Mouse (Mus musculus) liver, embryonic 13.5 days (tissue): ENCODE data around the gene Mvb12b. TPM values are rescaled to one million over a fixed set of nuclear protein-coding genes. Genes with fewer than 3 reads are reported as not detected.

ENCODE experiments used
- ATAC-seq: fragments of 200-750 bp; cut with Nextera tagmentation; 2 replicates; pipeline ENCODE4 v1.8.0; 2017; ENCODE audit warnings: low read depth, mild to moderate bottlenecking, moderate number of reproducible peaks, moderate library complexity
- DNase-seq: peaks from one replicate; pipeline ENCODE4 v3.0.0; 2022
- H3K27ac ChIP-seq: fragments of 300-500 bp; sonication (generic); 2 replicates; pipeline ENCODE4 v1.5.1; 2015; ENCODE audit warnings: moderate library complexity, mild to moderate bottlenecking, inconsistent platforms
- H3K27me3 ChIP-seq: fragments of 300-500 bp; sonication (generic); 2 replicates; pipeline ENCODE4 v1.6.1; 2015; ENCODE audit warnings: mild to moderate bottlenecking, inconsistent platforms
- H3K36me3 ChIP-seq: fragments of 300-500 bp; sonication (generic); 2 replicates; pipeline ENCODE4 v1.6.1; 2015; ENCODE audit warnings: mild to moderate bottlenecking, inconsistent platforms
- H3K4me1 ChIP-seq: fragments of 300-500 bp; sonication (generic); replicated peaks from 2 replicates; pipeline ENCODE4 v1.6.1; 2015; ENCODE audit warnings: inconsistent platforms
- H3K4me2 ChIP-seq: fragments of 300-500 bp; sonication (generic); 2 replicates; pipeline ENCODE4 v1.6.1; 2015; ENCODE audit warnings: inconsistent platforms, mild to moderate bottlenecking, moderate library complexity
- H3K4me3 ChIP-seq: fragments of 300-500 bp; sonication (generic); replicated peaks from 2 replicates; pipeline ENCODE4 v1.5.1; 2015; ENCODE audit warnings: mild to moderate bottlenecking, inconsistent platforms
- H3K9ac ChIP-seq: fragments of 300-500 bp; sonication (generic); 2 replicates; pipeline ENCODE4 v1.6.1; 2015; ENCODE audit warnings: mild to moderate bottlenecking, inconsistent platforms
- H3K9me3 ChIP-seq: fragments of 300-500 bp; sonication (generic); replicated peaks from 2 replicates; pipeline ENCODE4 v1.6.1; 2016; ENCODE audit warnings: inconsistent platforms
- WGBS: fragments of 180-500 bp; shearing (Covaris S2); methylation state at CpG from one replicate; pipeline ENCODE4 v1.1.7; 2015; ENCODE audit not compliant: insufficient replicate concordance; 5-methylcytosine and 5-hydroxymethylcytosine counted together
- polyA plus RNA-seq: library from polyadenylated mRNA; unstranded; fragments of >200 nt; fragmentation: Nextera tagmentation; extraction: Ambion mirVana; gene quantifications from 2 replicates; pipeline ENCODE4 v1.2.1, GENCODE M21; 2015

Gene Mvb12b
- polyA plus RNA-seq, 1 experiment from 2014 or later, result 11.8 TPM

DNA sequence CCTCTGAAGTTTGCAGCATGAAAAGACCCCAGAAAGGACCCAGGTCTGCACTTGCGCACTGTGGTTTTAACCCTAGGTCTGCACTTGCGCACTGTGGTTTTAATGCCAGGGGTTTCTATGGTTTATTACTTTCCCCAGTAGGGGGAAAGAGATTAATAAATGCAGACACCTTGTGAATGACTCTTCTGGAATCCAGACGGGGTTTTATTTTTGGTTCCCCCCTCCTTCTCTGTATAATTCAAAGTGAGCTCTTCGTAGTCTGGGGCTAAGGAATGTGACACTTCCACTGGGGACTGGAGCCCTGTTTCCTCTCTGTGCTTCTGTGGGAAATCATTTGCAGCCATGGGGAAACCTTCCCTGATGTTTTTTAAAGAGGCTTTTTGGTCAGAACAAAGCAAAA lies 113.6 kb downstream of the Mvb12b start:
- H3K36me3 ChIP-seq, result peaks cover 26% of the 10 kb centered on the region
- no peak overlapping the region for H3K4me3 ChIP-seq
- no peak for DNase-seq
- no peak overlapping the region for H3K9ac ChIP-seq
- H3K4me2 ChIP-seq, result no peak overlapping the region
- no peaks in the 10 kb centered on the region for H3K27me3 ChIP-seq
- peaks cover 20% of the 10 kb centered on the region for H3K9me3 ChIP-seq
- ATAC-seq, result no peak
- WGBS, result 73% methylated on average over 4 of the region's 4 CpGs
- no peak overlapping the region for H3K27ac ChIP-seq
- peaks cover 6% of the 10 kb centered on the region; the same call in 1 of the 2 replicates for H3K4me1 ChIP-seq

- Histone ChIP-seq H3K27me3 (no peaks in the 10 kb centered on the region), H3K9ac (no peak overlapping the region), H3K27ac (no peak overlapping the region), H3K36me3 (peaks cover 9% of the 10 kb centered on the region), H3K4me1 (peaks cover 7% of the 10 kb centered on the region; the same call in 1 of the 2 replicates), H3K4me3 (no peak overlapping the region), H3K4me2 (no peak overlapping the region), H3K9me3 (peaks cover 3% of the 10 kb centered on the region)
- WGBS, result 65% methylated on average over 9 of the region's 9 CpGs
- ATAC-seq, result no peak
- no peak for DNase-seq
These were observed 115.3 kb downstream of the Mvb12b start for GRCm38 (mm10) chr2:33772439-33772838.

DNA sequence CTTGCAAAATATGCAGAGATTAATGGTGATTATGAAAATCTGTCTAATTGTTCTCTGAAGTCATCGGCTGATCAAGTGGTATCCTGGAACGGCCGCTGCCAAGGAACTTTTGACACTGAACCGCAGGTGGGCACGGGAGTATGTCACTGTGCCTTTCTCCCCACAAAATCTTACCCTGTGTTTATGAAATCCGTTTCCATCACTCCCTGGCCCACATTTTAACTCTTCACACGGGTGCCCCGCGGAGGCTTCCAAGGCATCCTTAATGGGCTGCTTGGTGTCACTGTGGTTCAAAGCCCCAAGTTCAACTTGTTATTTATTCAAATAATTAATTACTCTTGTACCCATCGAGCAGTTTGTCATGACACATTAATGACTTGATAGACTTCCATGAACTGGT lies 116.4 kb downstream of the Mvb12b start:
- no peak for DNase-seq
- WGBS, result 85% methylated on average over 10 of the region's 10 CpGs

DNA sequence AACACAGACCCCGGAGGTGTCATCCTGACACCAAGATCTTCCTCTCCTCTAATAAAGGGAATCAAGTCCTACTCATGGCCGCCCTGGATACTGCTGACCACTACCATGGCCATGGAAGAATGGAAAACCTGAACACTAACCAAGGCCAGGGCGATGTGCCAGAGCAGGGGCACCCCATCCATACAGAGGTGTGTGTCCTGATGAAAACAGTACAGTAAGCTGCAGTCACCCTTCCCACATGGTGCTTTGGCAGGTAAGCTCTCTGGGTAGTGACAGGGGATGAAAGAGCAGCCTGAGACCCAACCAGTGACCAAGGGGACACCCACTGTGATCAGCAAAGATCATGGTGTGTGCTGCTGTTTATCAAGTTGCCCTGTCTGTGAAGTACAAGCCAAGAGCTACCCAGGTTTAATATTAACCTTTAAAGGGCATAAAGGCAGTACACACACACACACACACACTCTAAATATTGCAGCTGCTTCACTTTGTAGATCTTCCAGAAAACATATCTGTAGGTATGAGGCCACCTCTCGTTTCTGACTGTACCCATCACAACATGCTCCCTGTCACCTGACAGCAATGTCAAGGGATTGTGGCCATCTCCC lies 117.1 kb downstream of the Mvb12b start:
- WGBS, result 72% methylated on average over 4 of the region's 4 CpGs
- no peak overlapping the region for H3K9ac ChIP-seq
- H3K4me2 ChIP-seq, result no peak overlapping the region
- no peak overlapping the region for H3K4me3 ChIP-seq
- ATAC-seq (no peak), DNase-seq (no peak)
- H3K4me1 ChIP-seq, result peaks cover 7% of the 10 kb centered on the region; the same call in 1 of the 2 replicates
- H3K36me3 ChIP-seq, result no peaks in the 10 kb centered on the region
- no peak overlapping the region for H3K27ac ChIP-seq
- no peaks in the 10 kb centered on the region for H3K27me3 ChIP-seq
- no peaks in the 10 kb centered on the region for H3K9me3 ChIP-seq

More for the DNA sequence above, 116.4 kb downstream of the Mvb12b start:
- no peaks in the 10 kb centered on the region for H3K36me3 ChIP-seq
- no peak overlapping the region for H3K27ac ChIP-seq
- H3K4me3 ChIP-seq, result no peak overlapping the region
- peaks cover 7% of the 10 kb centered on the region; the same call in 1 of the 2 replicates for H3K4me1 ChIP-seq
- H3K27me3 ChIP-seq, result no peaks in the 10 kb centered on the region
- no peak for ATAC-seq
- no peak overlapping the region for H3K9ac ChIP-seq
- H3K9me3 ChIP-seq, result no peaks in the 10 kb centered on the region
- H3K4me2 ChIP-seq, result no peak overlapping the region

DNA sequence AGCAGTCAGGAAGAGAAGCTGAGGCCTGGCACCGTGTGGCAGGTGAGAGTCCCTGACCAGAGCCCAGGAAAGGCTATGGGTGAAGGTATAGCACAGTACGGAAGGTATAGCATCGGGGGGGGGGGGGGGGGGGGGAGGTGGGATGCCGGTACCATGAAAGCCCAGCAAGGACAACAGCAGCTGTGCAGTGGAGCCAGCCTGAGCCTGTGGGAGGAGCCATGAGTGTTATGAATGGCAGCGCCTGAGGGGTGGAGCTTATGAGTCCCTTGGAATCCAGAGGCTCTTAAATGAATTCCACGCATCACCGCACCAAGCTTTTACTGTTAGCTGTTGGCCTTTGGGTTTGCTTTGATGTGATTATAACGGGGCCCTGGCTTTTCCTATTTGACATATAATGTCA lies 123.3 kb downstream of the Mvb12b start:
- Histone ChIP-seq H3K4me1 (peaks cover 3% of the 10 kb centered on the region; the same call in 1 of the 2 replicates), H3K27ac (no peak overlapping the region), H3K27me3 (no peaks in the 10 kb centered on the region), H3K4me3 (no peak overlapping the region), H3K9ac (no peak overlapping the region), H3K4me2 (no peak overlapping the region), H3K36me3 (no peaks in the 10 kb centered on the region; the same call in 1 of the 2 replicates), H3K9me3 (no peaks in the 10 kb centered on the region)
- no peak for DNase-seq
- ATAC-seq, result no peak
- WGBS, result 78% methylated on average over 6 of the region's 8 CpGs

DNA sequence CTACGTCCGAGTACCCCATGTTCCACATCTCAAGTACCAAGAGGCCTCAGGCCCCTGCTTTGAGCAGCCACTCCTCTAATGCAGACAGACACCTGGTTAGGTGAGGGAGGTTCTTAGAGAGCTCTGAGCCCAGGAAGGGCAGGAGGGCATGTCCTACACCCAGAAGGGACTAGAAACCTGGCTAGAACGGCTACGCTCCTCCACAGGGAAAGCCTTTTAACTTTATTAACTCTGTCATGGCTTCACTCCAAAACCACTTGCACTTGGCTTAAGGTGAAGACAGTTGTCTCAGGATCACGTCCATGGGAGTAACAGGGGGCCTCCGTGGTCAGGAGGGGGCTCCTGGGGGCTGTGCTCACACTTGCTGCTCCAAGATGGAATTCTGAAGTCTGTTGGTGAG lies 125.5 kb downstream of the Mvb12b start:
- H3K9ac ChIP-seq, result no peak overlapping the region; the same call in 1 of the 2 replicates
- 72% methylated on average over 6 of the region's 6 CpGs for WGBS
- no peaks in the 10 kb centered on the region for H3K9me3 ChIP-seq
- H3K4me1 ChIP-seq, result no peaks in the 10 kb centered on the region
- ATAC-seq, result no peak
- no peaks in the 10 kb centered on the region for H3K27me3 ChIP-seq
- DNase-seq, result no peak
- H3K4me3 ChIP-seq, result no peak overlapping the region
- H3K4me2 ChIP-seq, result no peak overlapping the region
- H3K36me3 ChIP-seq, result no peaks in the 10 kb centered on the region; the same call in 1 of the 2 replicates
- H3K27ac ChIP-seq, result no peak overlapping the region

DNA sequence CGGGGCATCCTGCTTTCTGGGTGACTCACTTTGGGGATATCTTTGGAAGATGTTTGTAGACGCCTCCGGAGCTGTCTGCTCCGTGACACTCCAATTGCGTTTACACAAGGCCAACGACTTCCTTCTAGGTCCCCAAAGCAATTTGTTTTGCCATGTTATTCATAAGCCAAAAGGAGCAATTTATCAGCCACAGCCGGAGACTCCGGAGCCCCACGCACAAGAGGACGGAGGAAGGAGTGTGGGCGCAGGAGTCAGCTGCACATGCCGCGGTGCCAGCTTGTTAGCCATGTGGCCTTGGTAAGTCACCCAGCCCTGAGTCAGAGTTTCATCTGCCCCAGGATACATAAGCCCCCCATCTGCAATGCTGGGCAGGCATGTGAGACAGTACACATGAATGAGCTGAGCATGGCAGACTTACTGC lies 127.2 kb downstream of the Mvb12b start:
- H3K4me2 ChIP-seq, result no peak overlapping the region
- H3K36me3 ChIP-seq, result no peaks in the 10 kb centered on the region; the same call in 1 of the 2 replicates
- H3K4me1 ChIP-seq, result 0 out of 2 replicates have a peak, but pooled peaks cover 8% of the 10 kb centered on the region
- ATAC-seq (no peak), DNase-seq (no peak)
- no peak overlapping the region for H3K9ac ChIP-seq
- H3K4me3 ChIP-seq, result no peak overlapping the region
- H3K9me3 ChIP-seq, result no peaks in the 10 kb centered on the region
- H3K27me3 ChIP-seq, result no peaks in the 10 kb centered on the region
- WGBS, result 79% methylated on average over 13 of the region's 13 CpGs
- no peak overlapping the region for H3K27ac ChIP-seq

- WGBS, result 78% methylated on average over 10 of the region's 10 CpGs
- Histone ChIP-seq H3K4me1 (peaks cover 16% of the 10 kb centered on the region; the same call in 1 of the 2 replicates), H3K4me2 (no peak overlapping the region)
These were observed 128.3 kb downstream of the Mvb12b start for GRCm38 (mm10) chr2:33759447-33759846.

GRCm38 (mm10) chr2:33755633-33756020 lies 132.1 kb downstream of the Mvb12b start:
- H3K4me1 ChIP-seq, result peaks cover 21% of the 10 kb centered on the region; the same call in 1 of the 2 replicates
- H3K27me3 ChIP-seq, result no peaks in the 10 kb centered on the region
- no peak overlapping the region for H3K9ac ChIP-seq
- 0 out of 2 replicates have a peak overlapping the region, but pooled peaks have one; percentile 34 for H3K27ac ChIP-seq
- WGBS, result 24% methylated on average over 6 of the region's 6 CpGs
- no peaks in the 10 kb centered on the region for H3K36me3 ChIP-seq
- H3K4me3 ChIP-seq, result no peak overlapping the region
- ATAC-seq, result no peak
- DNase-seq, result peak; percentile 22
- H3K4me2 ChIP-seq, result no peak overlapping the region
- no peaks in the 10 kb centered on the region for H3K9me3 ChIP-seq

More at GRCm38 (mm10) chr2:33759447-33759846, 128.3 kb downstream of the Mvb12b start:
- DNase-seq (no peak), ATAC-seq (no peak)
- Histone ChIP-seq H3K9me3 (no peaks in the 10 kb centered on the region), H3K4me3 (no peak overlapping the region), H3K36me3 (no peaks in the 10 kb centered on the region; the same call in 1 of the 2 replicates), H3K27ac (no peak overlapping the region), H3K27me3 (no peaks in the 10 kb centered on the region), H3K9ac (no peak overlapping the region)

GRCm38 (mm10) chr2:33754980-33755632 lies 132.6 kb downstream of the Mvb12b start:
- Histone ChIP-seq H3K4me1 (peaks cover 21% of the 10 kb centered on the region; the same call in 1 of the 2 replicates), H3K4me2 (no peak overlapping the region), H3K9ac (no peak overlapping the region), H3K27ac (no peak overlapping the region), H3K36me3 (no peaks in the 10 kb centered on the region), H3K27me3 (no peaks in the 10 kb centered on the region), H3K9me3 (no peaks in the 10 kb centered on the region), H3K4me3 (no peak overlapping the region)
- 48% methylated on average over 7 of the region's 7 CpGs for WGBS
- no peak for ATAC-seq
- DNase-seq, result no peak

DNA sequence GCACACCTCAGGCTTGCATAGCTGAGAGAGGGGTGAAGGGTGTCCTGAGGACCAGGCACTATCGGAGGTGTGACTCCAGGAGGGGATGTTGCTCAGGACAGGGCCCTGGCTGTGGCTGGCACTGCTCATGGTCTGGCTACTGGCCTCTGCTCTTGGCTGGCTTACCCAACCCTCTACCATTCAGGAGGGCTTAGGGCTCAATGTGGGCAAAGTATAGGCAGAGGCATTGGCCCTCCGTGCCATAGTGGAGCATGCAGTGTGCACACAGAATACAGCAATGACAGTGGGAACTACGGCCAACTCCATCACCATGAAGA lies 133.5 kb downstream of the Mvb12b start:
- no peak overlapping the region for H3K4me3 ChIP-seq
- H3K9me3 ChIP-seq, result no peaks in the 10 kb centered on the region
- DNase-seq (no peak), ATAC-seq (no peak)
- no peak overlapping the region for H3K9ac ChIP-seq
- H3K36me3 ChIP-seq, result peaks cover 7% of the 10 kb centered on the region; the same call in 1 of the 2 replicates
- no peaks in the 10 kb centered on the region for H3K27me3 ChIP-seq
- H3K4me2 ChIP-seq, result no peak overlapping the region
- 80% methylated on average over 3 of the region's 3 CpGs for WGBS
- peaks cover 21% of the 10 kb centered on the region; the same call in 1 of the 2 replicates for H3K4me1 ChIP-seq
- H3K27ac ChIP-seq, result no peak overlapping the region
